Mouse (Mus musculus): ENCODE data around the gene Olfr167.

DNA sequence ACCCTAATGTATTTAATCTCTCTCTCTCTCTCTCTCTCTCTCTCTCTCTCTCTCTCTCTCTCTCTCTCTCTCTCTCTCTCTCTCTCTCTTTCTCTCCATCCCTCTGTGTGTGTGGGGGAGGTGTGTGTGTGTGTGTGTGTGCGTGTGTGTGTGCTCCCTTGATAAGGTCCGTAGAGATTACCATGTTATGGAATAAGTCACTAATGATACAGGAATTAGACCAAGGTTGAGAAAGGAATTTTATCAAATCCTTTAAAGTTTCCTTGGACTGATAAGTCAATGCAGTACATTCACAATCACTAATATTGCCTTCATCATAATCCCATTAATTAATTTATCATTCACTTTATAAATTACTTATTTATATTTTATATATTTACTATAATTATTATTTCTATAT lies at the start of gene Olfr167:
- TF ChIP-seq UBTF (IDR thresholded peaks at IDR 0.05; ENCODE audit: borderline replicate concordance, insufficient read depth, low read depth, low read length) (no peak), EP300 (IDR thresholded peaks at IDR 0.05; ENCODE audit: low read depth in 1 of 2, low read length in 2 of 2) (no peak), CTCF (IDR thresholded peaks at IDR 0.05 in 2 of 3, conservative IDR thresholded peaks at IDR 0.05 in 1 of 3; ENCODE audit: control insufficient read depth in 1 of 3, insufficient read depth in 1 of 3, low read depth in 2 of 3, low read length in 3 of 3, poor library complexity in 1 of 3, severe bottlenecking in 1 of 3) (no peak), MAX (IDR thresholded peaks at IDR 0.05; ENCODE audit: low read length) (no peak), ZC3H11A (IDR thresholded peaks at IDR 0.05; ENCODE audit: low read depth, low read length) (no peak), JUND (IDR thresholded peaks at IDR 0.05; ENCODE audit: low read depth, low read length) (no peak), MEF2A (IDR thresholded peaks at IDR 0.05; ENCODE audit: extremely low read depth, insufficient replicate concordance, low read depth, low read length, poor library complexity, severe bottlenecking) (no peak), RCOR1 (IDR thresholded peaks at IDR 0.05; ENCODE audit: low read depth, low read length) (no peak), POLR2A (IDR thresholded peaks at IDR 0.05; ENCODE audit: control insufficient read depth in 1 of 2, insufficient read depth in 1 of 2, low read depth in 1 of 2, low read length in 2 of 2, poor library complexity in 1 of 2) (no peak), MYB (IDR thresholded peaks at IDR 0.05; ENCODE audit: low read depth, low read length) (no peak), GATA1 (IDR thresholded peaks at IDR 0.05; ENCODE audit: low read depth, low read length) (no peak), NELFE (IDR thresholded peaks at IDR 0.05; ENCODE audit: low read depth, low read length) (no peak)

Data from MEL (cell line).